ENCODE assay signal across 8 mouse cellular contexts in the genomic region with DNA sequence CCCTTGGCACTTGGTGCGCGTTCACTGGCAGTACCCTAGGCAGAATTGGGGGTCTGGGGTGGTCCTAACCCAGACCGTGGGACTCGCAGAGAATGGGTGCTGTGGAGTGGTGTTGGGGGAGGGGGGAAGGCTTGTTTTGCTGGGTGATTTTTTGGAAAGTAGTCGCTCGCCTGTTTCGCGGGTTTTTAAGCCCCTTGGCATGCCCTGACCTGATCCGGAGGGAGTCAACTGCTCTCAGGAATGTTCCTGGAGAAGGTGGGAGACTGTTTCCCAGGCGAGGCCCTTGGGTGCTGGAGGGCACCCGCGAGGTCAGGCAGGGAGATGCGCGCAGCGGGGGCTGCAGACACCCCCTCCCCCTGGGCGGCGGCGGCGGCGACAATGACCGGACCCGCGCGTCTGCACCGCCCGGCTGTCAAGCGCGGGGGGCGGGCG. TPM values are rescaled to one million over a fixed set of nuclear protein-coding genes. Genes with fewer than 3 reads are reported as not detected.
A peak's percentile ranks its signal among the peaks of the same experiment; 100 is the strongest.
DNase-seq lines count a peak whose midpoint lies in the region; ATAC-seq and TF ChIP-seq lines count a peak whose summit lies in the region.

A gene (plus strand): TSS at position 161 of the 432 bp plus-strand sequence.

- H3K9ac ChIP-seq in heart, embryonic 12.5 days: peak within 1 kb of the TSS; percentile 87
- peak within 1 kb of the TSS; percentile 70 for H3K9ac ChIP-seq in liver, embryonic 11.5 days (ENCODE audit: low read depth, low read length)

- no peak within 1 kb of the TSS for H3K27ac ChIP-seq in bone marrow macrophage, adult 2 months (ENCODE audit: insufficient read depth, low read depth, low read length)
- H3K27ac ChIP-seq in heart, embryonic 12.5 days (ENCODE audit: poor library complexity, severe bottlenecking): no peak within 1 kb of the TSS
- H3K27ac ChIP-seq in liver, embryonic 11.5 days (ENCODE audit: low read depth, low read length): no peak within 1 kb of the TSS

- no peak for TF ChIP-seq POLR2A in bone marrow macrophage, adult 2 months (IDR thresholded peaks at IDR 0.05; ENCODE audit: borderline replicate concordance, low read depth, low read length)

- TF ChIP-seq CTCF in bone marrow macrophage, adult 2 months (IDR thresholded peaks at IDR 0.05; ENCODE audit: low read depth, low read length): no peak

- DNase-seq in left cerebral cortex, postnatal 10 days (ENCODE audit: extremely low spot score in 1 of 2, low spot score in 2 of 2): peak in 1 of 2 experiments; percentile 45
- no peak for DNase-seq in left cerebral cortex, postnatal 4 days
- DNase-seq in liver, embryonic 11.5 days (ENCODE audit: low spot score): no peak
- DNase-seq in embryo, embryonic 11 days: no peak
- no peak for DNase-seq in natural killer cell, adult 2 months (ENCODE audit: low spot score in 2 of 2)

- intact Hi-C loops in left cerebral cortex, postnatal 10 days (cut with DNase I): no loop called here
- intact Hi-C loops in left cerebral cortex, postnatal 4 days (cut with DNase I): no loop called here

- 4% methylated on average over 27 of the region's 30 CpGs for WGBS in heart, embryonic 12.5 days
- WGBS in liver, embryonic 11.5 days: 3% methylated on average over 23 of the region's 30 CpGs

- peak within 1 kb of the TSS; percentile 60 for H3K4me3 ChIP-seq in bone marrow macrophage, adult 2 months (ENCODE audit: insufficient read depth, low read length)
- peak within 1 kb of the TSS; percentile 72 for H3K4me3 ChIP-seq in heart, embryonic 12.5 days
- H3K4me3 ChIP-seq in liver, embryonic 11.5 days (ENCODE audit: low read depth, low read length): peak within 1 kb of the TSS; percentile 77

- H3K4me2 ChIP-seq in heart, embryonic 12.5 days: peak within 1 kb of the TSS; percentile 100
- H3K4me2 ChIP-seq in liver, embryonic 11.5 days: peak within 1 kb of the TSS; percentile 100

- no peak; the same call in 1 of the 2 replicates for ATAC-seq in heart, embryonic 12.5 days (ENCODE audit: insufficient number of reproducible peaks, low FRiP score)
- ATAC-seq in liver, embryonic 11.5 days (replicated peaks; ENCODE audit: low FRiP score): no peak; the same call in 1 of the 2 replicates
- no peak for ATAC-seq in erythroid progenitor cell, adult 5-6 weeks (replicated peaks; ENCODE audit: low FRiP score, poor library complexity, severe bottlenecking)

- no peaks in the 10 kb centered on the region for H3K4me1 ChIP-seq in bone marrow macrophage, adult 2 months (ENCODE audit: control insufficient read depth, insufficient read depth, low read length)
- peaks cover 21% of the 10 kb centered on the region for H3K4me1 ChIP-seq in heart, embryonic 12.5 days (replicated peaks)
- H3K4me1 ChIP-seq in liver, embryonic 11.5 days (replicated peaks; ENCODE audit: control insufficient read depth, insufficient read depth, low read length): peaks cover 16% of the 10 kb centered on the region

- peaks cover 78% of the 10 kb centered on the region for H3K27me3 ChIP-seq in heart, embryonic 12.5 days (replicated peaks)
- peaks cover 47% of the 10 kb centered on the region for H3K27me3 ChIP-seq in liver, embryonic 11.5 days (replicated peaks; ENCODE audit: control insufficient read depth, insufficient read depth, low read length)

- no peaks in the 10 kb centered on the region for H3K9me3 ChIP-seq in heart, embryonic 12.5 days (replicated peaks)
- H3K9me3 ChIP-seq in liver, embryonic 11.5 days (ENCODE audit: control insufficient read depth, low read length): no peaks in the 10 kb centered on the region

- no peaks in the 10 kb centered on the region for H3K36me3 ChIP-seq in heart, embryonic 12.5 days
- no peaks in the 10 kb centered on the region for H3K36me3 ChIP-seq in liver, embryonic 11.5 days (ENCODE audit: control insufficient read depth, insufficient read depth, low read length)

RNA-seq across cellular contexts. Expression of the gene that starts here (rescaled TPM):
- total RNA-seq in left cerebral cortex, postnatal 10 days (2021): 10 to 100 TPM; 11.1 to 11.3 TPM
- total RNA-seq in left cerebral cortex, postnatal 4 days (2021): 1 to 10 TPM; 7.3 to 7.7 TPM
- polyA plus RNA-seq in bone marrow macrophage, adult 2 months (2012; ENCODE audit: insufficient read depth, insufficient read length, missing spikeins): 0.20 TPM in 1 of 2 replicates, not detected in the other
- 0.48 and 1.3 TPM in 2 replicates for polyA plus RNA-seq in heart, embryonic 12.5 days (2016; fragmentation: Nextera tagmentation; extraction: Ambion mirVana)
- polyA plus RNA-seq in liver, embryonic 11.5 days (2014; fragmentation: Nextera tagmentation; extraction: Ambion mirVana): 0.56 and 0.60 TPM in 2 replicates
- 16.6 and 18.0 TPM in 2 replicates for total RNA-seq in erythroid progenitor cell, adult 5-6 weeks (2015; ENCODE audit: low replicate concordance)
- 10.0 and 18.5 TPM in 2 replicates for total RNA-seq in erythroid progenitor cell, adult 5-6 weeks (2017; ENCODE audit: low replicate concordance)
